Mouse (Mus musculus): Measurements from ENCODE around the gene Ttll11.

DNA sequence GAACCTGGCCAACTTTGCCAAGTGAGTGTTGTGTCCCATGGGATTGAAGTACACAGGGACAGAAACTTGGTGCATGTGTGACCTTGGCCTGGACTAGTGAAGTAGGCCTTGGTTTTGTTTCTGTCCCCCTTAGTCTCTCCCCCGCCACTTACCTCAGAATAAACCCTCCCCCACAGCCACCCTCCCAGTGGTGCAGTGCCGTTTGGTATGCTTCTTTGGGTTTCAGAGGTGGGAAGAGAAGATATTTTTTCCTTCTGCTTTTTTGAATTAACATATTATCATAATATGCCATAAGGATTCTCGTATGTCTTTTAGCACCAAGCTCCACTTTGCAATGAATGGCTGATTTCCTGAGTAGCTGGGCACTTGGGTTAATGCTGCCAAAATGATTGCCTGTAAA, 264.2 kb downstream of the Ttll11 start:
- TF ChIP-seq POLR2A (IDR thresholded peaks at IDR 0.05; ENCODE audit: control insufficient read depth, low read depth, low read length): no peak
- no peak for TF ChIP-seq CTCF (IDR thresholded peaks at IDR 0.05; ENCODE audit: control insufficient read depth, insufficient read depth, insufficient replicate concordance, low read depth, low read length)

Measured in testis, adult 2 months (tissue).